Mouse (Mus musculus): ENCODE results near the gene Edem2. TPM values are rescaled to one million over a fixed set of nuclear protein-coding genes. Genes with fewer than 3 reads are reported as not detected.

Edem2 gene
- polyA plus RNA-seq, 1 experiment from 2014 or later = 33.0 TPM

DNA sequence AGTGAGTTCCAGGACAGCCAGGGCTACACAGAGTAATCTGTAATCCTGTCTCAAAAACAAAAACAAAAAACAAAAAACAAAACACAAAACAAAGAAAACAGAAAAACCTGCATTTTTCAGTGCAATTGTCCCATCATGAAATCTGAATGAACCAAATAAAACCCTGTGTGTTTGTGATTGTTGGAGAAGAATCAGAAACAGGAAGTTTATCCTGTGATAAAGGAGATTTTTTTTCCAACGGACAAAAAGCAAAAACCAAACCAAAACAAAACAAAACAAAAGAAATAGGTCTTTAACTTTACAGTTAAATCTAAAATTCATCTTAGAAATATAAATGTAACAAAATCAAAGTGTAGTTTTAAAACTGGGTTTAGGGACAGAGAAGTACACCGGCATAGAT is 34.7 kb downstream of the Edem2 start:
- H3K9ac ChIP-seq = no peak overlapping the region
- H3K27me3 ChIP-seq = no peaks in the 10 kb centered on the region
- H3K4me3 ChIP-seq (replicated peaks) = no peak overlapping the region
- 73% methylated on average over 2 of the region's 2 CpGs for WGBS
- H3K4me1 ChIP-seq = peaks cover 17% of the 10 kb centered on the region
- no peak overlapping the region for H3K4me2 ChIP-seq
- H3K27ac ChIP-seq = no peak overlapping the region
- no peaks in the 10 kb centered on the region for H3K9me3 ChIP-seq
- no peaks in the 10 kb centered on the region for H3K36me3 ChIP-seq (replicated peaks)
- ATAC-seq (ENCODE audit: low FRiP score) = no peak

GRCm38 (mm10) chr2:155693136-155693535 is 36.1 kb downstream of the Edem2 start:
- ATAC-seq (ENCODE audit: low FRiP score) = no peak
- Histone ChIP-seq H3K27me3 (no peaks in the 10 kb centered on the region), H3K36me3 (replicated peaks) (no peaks in the 10 kb centered on the region), H3K4me1 (peaks cover 22% of the 10 kb centered on the region), H3K4me2 (no peak overlapping the region), H3K4me3 (replicated peaks) (no peak overlapping the region), H3K27ac (no peak overlapping the region), H3K9ac (no peak overlapping the region), H3K9me3 (no peaks in the 10 kb centered on the region)
- WGBS = 85% methylated on average over 4 of the region's 4 CpGs

DNA sequence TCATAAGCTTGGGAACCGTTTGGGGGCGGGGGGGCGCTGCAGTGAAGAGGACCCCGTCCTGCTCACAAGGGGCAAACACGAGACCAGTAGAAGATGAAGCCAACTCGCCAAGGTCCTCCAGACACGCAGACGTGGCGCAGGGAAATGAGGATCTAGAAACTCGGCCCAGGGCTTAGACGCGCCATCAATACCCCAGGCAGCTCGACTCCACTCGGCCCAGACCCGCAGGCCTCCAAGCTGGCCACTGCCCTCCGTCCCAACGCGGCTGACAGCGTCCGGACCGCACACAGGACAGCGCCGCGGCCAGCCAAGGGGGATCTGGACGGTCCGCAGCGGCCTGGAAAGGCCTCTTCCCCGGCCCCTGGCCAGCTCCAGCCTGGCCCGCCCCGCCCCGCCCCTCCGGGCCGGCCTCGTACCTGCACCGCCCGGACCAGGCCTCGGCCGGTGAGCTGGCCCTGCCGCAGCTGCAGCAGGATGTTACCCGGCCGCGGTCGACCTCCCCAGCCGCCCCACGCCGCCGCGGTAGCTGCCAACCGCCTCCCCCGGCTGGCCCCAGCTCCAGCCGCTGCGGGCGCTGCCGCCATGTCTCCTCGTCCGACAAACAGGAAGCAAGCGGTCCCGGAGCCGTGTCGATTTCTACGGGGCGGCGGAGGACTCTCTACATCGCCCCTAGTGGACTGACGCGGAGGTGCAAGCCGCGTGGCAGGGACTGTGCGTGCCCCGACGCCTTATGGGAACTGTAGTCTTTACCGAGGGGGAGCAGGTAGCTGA is 37.4 kb downstream of the Edem2 start, which contains the start of gene Trpc4ap:
TSS of gene Trpc4ap (minus strand) at position 662 of the 771 bp plus-strand sequence.
- no peaks in the 10 kb centered on the region for H3K27me3 ChIP-seq
- peak; percentile 95 for ATAC-seq (ENCODE audit: low FRiP score)
- peaks cover 8% of the 10 kb centered on the region for H3K36me3 ChIP-seq (replicated peaks)
- under 1% methylated on average over 62 of the region's 72 CpGs for WGBS
- peak within 1 kb of the TSS; percentile 89 for H3K27ac ChIP-seq
- peaks cover 22% of the 10 kb centered on the region for H3K4me1 ChIP-seq
- peak within 1 kb of the TSS; percentile 91 for H3K9ac ChIP-seq
- H3K4me3 ChIP-seq (replicated peaks) = peak within 1 kb of the TSS; percentile 99
- no peaks in the 10 kb centered on the region for H3K9me3 ChIP-seq
- peak within 1 kb of the TSS; percentile 72 for H3K4me2 ChIP-seq

- H3K9ac ChIP-seq = peak overlapping the region; percentile 91
- WGBS = 7% methylated on average over 8 of the region's 8 CpGs
- no peaks in the 10 kb centered on the region for H3K9me3 ChIP-seq
- H3K27ac ChIP-seq = 0 out of 2 replicates have a peak overlapping the region, but pooled peaks have one; percentile 89
- ATAC-seq (ENCODE audit: low FRiP score) = no peak; the same call in 1 of the 2 replicates
- H3K36me3 ChIP-seq (replicated peaks) = peaks cover 8% of the 10 kb centered on the region
- no peaks in the 10 kb centered on the region for H3K27me3 ChIP-seq
- H3K4me2 ChIP-seq = peak overlapping the region; percentile 72
- H3K4me1 ChIP-seq = peaks cover 22% of the 10 kb centered on the region
- peak overlapping the region; percentile 99 for H3K4me3 ChIP-seq (replicated peaks)
Measured at GRCm38 (mm10) chr2:155691336-155691722, 37.9 kb downstream of the Edem2 start.

DNA sequence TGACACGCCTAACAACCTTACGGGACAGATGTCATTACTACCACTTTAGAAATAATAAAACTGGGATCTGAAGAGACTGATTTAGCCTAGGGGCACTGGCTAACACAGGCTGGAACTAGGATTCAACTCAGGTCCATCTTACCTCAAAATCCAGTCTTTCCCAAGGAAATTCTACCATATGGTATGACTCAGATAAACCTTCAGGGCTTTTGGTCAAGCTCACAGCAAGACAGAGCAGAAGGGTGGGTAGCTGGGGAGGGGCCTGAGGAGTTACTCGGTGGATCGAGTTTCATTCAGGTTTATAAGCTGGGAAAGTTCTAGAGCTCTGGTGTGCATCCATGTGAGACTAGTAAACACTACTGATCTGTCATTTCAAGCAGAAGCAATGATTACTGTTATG is 40.1 kb downstream of the Edem2 start:
- Histone ChIP-seq H3K4me1 (peaks cover 22% of the 10 kb centered on the region), H3K27me3 (no peaks in the 10 kb centered on the region), H3K9me3 (no peaks in the 10 kb centered on the region), H3K9ac (no peak overlapping the region), H3K4me3 (replicated peaks) (no peak overlapping the region), H3K27ac (no peak overlapping the region), H3K36me3 (replicated peaks) (peaks cover 13% of the 10 kb centered on the region), H3K4me2 (no peak overlapping the region)
- no peak for ATAC-seq (ENCODE audit: low FRiP score)
- WGBS = 87% methylated on average over 4 of the region's 4 CpGs

- Histone ChIP-seq H3K9me3 (no peaks in the 10 kb centered on the region), H3K4me2 (no peak overlapping the region), H3K36me3 (replicated peaks) (peaks cover 13% of the 10 kb centered on the region), H3K27ac (no peak overlapping the region), H3K27me3 (no peaks in the 10 kb centered on the region), H3K4me3 (replicated peaks) (no peak overlapping the region), H3K4me1 (peaks cover 22% of the 10 kb centered on the region), H3K9ac (no peak overlapping the region)
- WGBS = 98% methylated on average over 11 of the region's 11 CpGs
- no peak for ATAC-seq (ENCODE audit: low FRiP score)
Measured at GRCm38 (mm10) chr2:155687746-155688145, 41.5 kb downstream of the Edem2 start.

DNA sequence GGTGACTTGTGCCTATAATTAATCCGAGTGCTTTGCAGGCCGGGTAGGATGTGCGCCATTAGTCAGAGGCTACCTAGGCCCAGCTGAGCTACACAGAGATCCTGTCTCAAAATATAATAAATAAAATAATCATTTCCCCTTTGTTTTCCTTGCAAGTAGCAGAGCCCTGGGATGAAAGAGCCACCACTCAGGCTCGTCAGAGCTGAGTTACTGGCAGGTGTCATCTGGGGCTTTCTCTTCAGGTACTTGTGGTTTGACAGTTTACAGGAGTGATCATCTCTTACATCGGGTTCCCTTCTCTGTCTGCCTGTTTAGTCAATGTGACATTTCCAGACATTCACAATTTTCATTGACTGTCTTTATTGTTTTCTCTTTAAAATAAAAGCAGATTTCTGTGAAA is 42.7 kb downstream of the Edem2 start:
- 89% methylated on average over 5 of the region's 5 CpGs for WGBS
- ATAC-seq (ENCODE audit: low FRiP score) = no peak
- H3K9me3 ChIP-seq = no peaks in the 10 kb centered on the region

DNA sequence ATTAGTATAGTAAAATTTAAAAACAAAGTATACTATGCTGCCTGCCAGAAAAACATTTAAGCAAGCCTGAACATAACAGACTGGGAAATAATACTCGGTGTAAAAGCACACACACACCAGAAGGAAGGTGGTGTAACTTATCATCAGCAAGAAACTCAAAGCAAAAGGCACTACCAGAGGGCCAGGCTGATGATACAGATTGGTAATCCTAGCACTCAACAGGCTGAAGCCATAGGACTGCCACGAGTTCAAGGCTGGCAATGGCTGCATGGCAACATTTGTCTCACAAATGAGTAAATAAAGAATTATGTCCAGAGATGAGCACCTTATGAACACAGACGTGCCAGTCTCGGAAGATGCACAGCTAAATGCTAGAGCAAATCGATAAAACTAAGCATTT is 45.5 kb downstream of the Edem2 start:
- Histone ChIP-seq H3K4me1 (peaks cover 2% of the 10 kb centered on the region; the same call in 1 of the 2 replicates), H3K9me3 (no peaks in the 10 kb centered on the region), H3K27me3 (no peaks in the 10 kb centered on the region), H3K9ac (no peak overlapping the region), H3K4me2 (no peak overlapping the region), H3K4me3 (replicated peaks) (no peak overlapping the region), H3K27ac (no peak overlapping the region), H3K36me3 (replicated peaks) (peaks cover 13% of the 10 kb centered on the region)
- no peak for ATAC-seq (ENCODE audit: low FRiP score)
- 95% methylated on average over 5 of the region's 5 CpGs for WGBS

More for the DNA sequence above, 42.7 kb downstream of the Edem2 start:
- Histone ChIP-seq H3K9ac (no peak overlapping the region), H3K4me3 (replicated peaks) (no peak overlapping the region), H3K4me2 (no peak overlapping the region), H3K27ac (no peak overlapping the region), H3K4me1 (peaks cover 22% of the 10 kb centered on the region), H3K36me3 (replicated peaks) (peaks cover 13% of the 10 kb centered on the region), H3K27me3 (no peaks in the 10 kb centered on the region)

GRCm38 (mm10) chr2:155683137-155683536 is 46.1 kb downstream of the Edem2 start:
- Histone ChIP-seq H3K9me3 (no peaks in the 10 kb centered on the region), H3K36me3 (replicated peaks) (peaks cover 13% of the 10 kb centered on the region), H3K27me3 (no peaks in the 10 kb centered on the region), H3K4me2 (no peak overlapping the region), H3K9ac (no peak overlapping the region), H3K4me3 (replicated peaks) (no peak overlapping the region), H3K4me1 (peaks cover 2% of the 10 kb centered on the region; the same call in 1 of the 2 replicates), H3K27ac (no peak overlapping the region)
- ATAC-seq (ENCODE audit: low FRiP score) = no peak
- 78% methylated on average over 3 of the region's 3 CpGs for WGBS

- Histone ChIP-seq H3K9me3 (no peaks in the 10 kb centered on the region), H3K4me3 (replicated peaks) (no peak overlapping the region), H3K9ac (no peak overlapping the region), H3K27ac (no peak overlapping the region), H3K27me3 (no peaks in the 10 kb centered on the region), H3K36me3 (replicated peaks) (0 out of 2 replicates have a peak, but pooled peaks cover 5% of the 10 kb centered on the region), H3K4me2 (no peak overlapping the region), H3K4me1 (peaks cover 2% of the 10 kb centered on the region; the same call in 1 of the 2 replicates)
- WGBS = 89% methylated on average over 2 of the region's 2 CpGs
- ATAC-seq (ENCODE audit: low FRiP score) = no peak
Measured at GRCm38 (mm10) chr2:155681874-155682273, 47.4 kb downstream of the Edem2 start.

- 89% methylated on average over 8 of the region's 8 CpGs for WGBS
- no peak overlapping the region for H3K4me2 ChIP-seq
- H3K27me3 ChIP-seq = no peaks in the 10 kb centered on the region
- H3K4me1 ChIP-seq = peaks cover 2% of the 10 kb centered on the region; the same call in 1 of the 2 replicates
- no peak overlapping the region for H3K9ac ChIP-seq
- H3K36me3 ChIP-seq (replicated peaks) = 0 out of 2 replicates have a peak, but pooled peaks cover 5% of the 10 kb centered on the region
- no peak for ATAC-seq (ENCODE audit: low FRiP score)
- no peaks in the 10 kb centered on the region for H3K9me3 ChIP-seq
- no peak overlapping the region for H3K4me3 ChIP-seq (replicated peaks)
- H3K27ac ChIP-seq = no peak overlapping the region
Measured at GRCm38 (mm10) chr2:155681194-155681593, 48.1 kb downstream of the Edem2 start.

- Histone ChIP-seq H3K36me3 (replicated peaks) (0 out of 2 replicates have a peak, but pooled peaks cover 2% of the 10 kb centered on the region), H3K27me3 (no peaks in the 10 kb centered on the region), H3K9ac (no peak overlapping the region), H3K4me1 (peaks cover 2% of the 10 kb centered on the region; the same call in 1 of the 2 replicates), H3K9me3 (no peaks in the 10 kb centered on the region), H3K4me3 (replicated peaks) (no peak overlapping the region), H3K27ac (no peak overlapping the region), H3K4me2 (no peak overlapping the region)
- no peak for ATAC-seq (ENCODE audit: low FRiP score)
- WGBS = 80% methylated on average over 5 of the region's 5 CpGs
Measured at GRCm38 (mm10) chr2:155680591-155680990, 48.7 kb downstream of the Edem2 start.
